7 mouse cellular contexts compared by ENCODE assay signal in the genomic region with DNA sequence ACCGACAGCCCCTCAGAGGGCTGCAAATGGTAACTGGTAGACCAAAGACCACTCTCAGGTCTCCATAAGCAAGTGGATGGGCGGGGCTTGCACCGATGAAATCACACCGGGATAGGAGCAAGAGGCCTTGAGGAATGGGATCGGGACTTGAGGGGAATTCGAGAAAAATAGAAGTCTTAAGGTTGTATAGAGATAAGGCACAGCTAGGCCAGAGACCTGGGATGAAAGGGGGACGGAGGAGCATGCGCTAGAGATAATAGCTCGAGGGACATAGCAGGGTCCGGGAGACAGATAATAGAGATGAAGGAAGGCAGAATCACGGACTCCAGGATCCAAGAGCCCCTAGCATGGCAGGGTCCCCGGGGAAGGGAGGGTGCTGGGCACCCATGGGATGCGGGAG. TPM values are rescaled to one million over a fixed set of nuclear protein-coding genes. Genes with fewer than 3 reads are reported as not detected.
A peak's percentile ranks its signal among the peaks of the same experiment; 100 is the strongest.
DNase-seq lines count a peak whose midpoint lies in the region; ATAC-seq lines count a peak whose summit lies in the region.

No protein-coding gene starts in this region.

- WGBS in lung, embryonic 16.5 days, result under 1% methylated on average over 13 of the region's 13 CpGs
- WGBS in embryonic facial prominence, embryonic 13.5 days, result under 1% methylated on average over 13 of the region's 13 CpGs
- WGBS in intestine, embryonic 14.5 days, result under 1% methylated on average over 13 of the region's 13 CpGs
- under 1% methylated on average over 13 of the region's 13 CpGs for WGBS in midbrain, embryonic 13.5 days

- H3K9ac ChIP-seq in lung, embryonic 16.5 days (ENCODE audit: low read length), result peak overlapping the region; percentile 94
- H3K9ac ChIP-seq in embryonic facial prominence, embryonic 13.5 days, result peak overlapping the region; percentile 98
- peak overlapping the region; percentile 96 for H3K9ac ChIP-seq in intestine, embryonic 14.5 days (ENCODE audit: low read length)
- H3K9ac ChIP-seq in midbrain, embryonic 13.5 days (replicated peaks), result peak overlapping the region; percentile 100

- DNase-seq in lung, postnatal 4 days, result no peak
- no peak for DNase-seq in intestine, embryonic 14.5 days (ENCODE audit: low spot score)
- DNase-seq in gastrocnemius, adult 8-10 months (ENCODE audit: low spot score in 2 of 2), result no peak
- DNase-seq in natural killer cell, adult 2 months (ENCODE audit: low spot score in 2 of 2), result no peak

- peaks cover 20% of the 10 kb centered on the region for H3K36me3 ChIP-seq in lung, embryonic 16.5 days (ENCODE audit: control insufficient read depth, insufficient read depth, low read length)
- H3K36me3 ChIP-seq in embryonic facial prominence, embryonic 13.5 days, result peaks cover 38% of the 10 kb centered on the region
- peaks cover 39% of the 10 kb centered on the region for H3K36me3 ChIP-seq in intestine, embryonic 14.5 days (ENCODE audit: control insufficient read depth, insufficient read depth, low read length)
- peaks cover 38% of the 10 kb centered on the region for H3K36me3 ChIP-seq in midbrain, embryonic 13.5 days

- peaks cover 10% of the 10 kb centered on the region for H3K4me1 ChIP-seq in lung, embryonic 16.5 days (replicated peaks; ENCODE audit: control insufficient read depth, insufficient read depth, low read length)
- peaks cover 14% of the 10 kb centered on the region for H3K4me1 ChIP-seq in embryonic facial prominence, embryonic 13.5 days
- H3K4me1 ChIP-seq in intestine, embryonic 14.5 days (replicated peaks; ENCODE audit: control insufficient read depth, insufficient read depth, low read length), result peaks cover 18% of the 10 kb centered on the region
- peaks cover 32% of the 10 kb centered on the region for H3K4me1 ChIP-seq in midbrain, embryonic 13.5 days (replicated peaks)

- H3K27ac ChIP-seq in lung, embryonic 16.5 days (ENCODE audit: low read length), result peak overlapping the region; percentile 96
- H3K27ac ChIP-seq in embryonic facial prominence, embryonic 13.5 days, result peak overlapping the region; percentile 94; the same call in 1 of the 2 replicates
- 0 out of 2 replicates have a peak overlapping the region, but pooled peaks have one; percentile 89 for H3K27ac ChIP-seq in intestine, embryonic 14.5 days (ENCODE audit: low read depth)
- peak overlapping the region; percentile 96 for H3K27ac ChIP-seq in midbrain, embryonic 13.5 days

- no peaks in the 10 kb centered on the region for H3K27me3 ChIP-seq in lung, embryonic 16.5 days (ENCODE audit: control insufficient read depth, insufficient read depth, low read depth, low read length)
- H3K27me3 ChIP-seq in embryonic facial prominence, embryonic 13.5 days, result no peaks in the 10 kb centered on the region
- no peaks in the 10 kb centered on the region for H3K27me3 ChIP-seq in intestine, embryonic 14.5 days (replicated peaks; ENCODE audit: control insufficient read depth, insufficient read depth, low read length)
- H3K27me3 ChIP-seq in midbrain, embryonic 13.5 days, result no peaks in the 10 kb centered on the region

- H3K9me3 ChIP-seq in lung, embryonic 16.5 days (ENCODE audit: control insufficient read depth, low read length), result no peaks in the 10 kb centered on the region
- no peaks in the 10 kb centered on the region for H3K9me3 ChIP-seq in embryonic facial prominence, embryonic 13.5 days
- no peaks in the 10 kb centered on the region for H3K9me3 ChIP-seq in intestine, embryonic 14.5 days (ENCODE audit: control insufficient read depth, low read length)
- H3K9me3 ChIP-seq in midbrain, embryonic 13.5 days, result no peaks in the 10 kb centered on the region

- H3K4me2 ChIP-seq in lung, embryonic 16.5 days (ENCODE audit: low read depth, low read length), result peak overlapping the region; percentile 97
- H3K4me2 ChIP-seq in embryonic facial prominence, embryonic 13.5 days, result peak overlapping the region; percentile 76
- peak overlapping the region; percentile 88 for H3K4me2 ChIP-seq in intestine, embryonic 14.5 days (ENCODE audit: low read length)
- peak overlapping the region; percentile 83 for H3K4me2 ChIP-seq in midbrain, embryonic 13.5 days (replicated peaks)

- H3K4me3 ChIP-seq in lung, embryonic 16.5 days (ENCODE audit: low read length), result peak overlapping the region; percentile 94
- peak overlapping the region; percentile 93 for H3K4me3 ChIP-seq in embryonic facial prominence, embryonic 13.5 days
- H3K4me3 ChIP-seq in intestine, embryonic 14.5 days (ENCODE audit: low read depth, low read length), result peak overlapping the region; percentile 95
- H3K4me3 ChIP-seq in midbrain, embryonic 13.5 days (replicated peaks), result peak overlapping the region; percentile 96

- no peak for ATAC-seq in lung, embryonic 16.5 days (ENCODE audit: low read depth)
- peak; percentile 16; the same call in 1 of the 2 replicates for ATAC-seq in embryonic facial prominence, embryonic 13.5 days (ENCODE audit: insufficient number of reproducible peaks, insufficient read depth, low FRiP score, low TSS enrichment, low read depth)
- ATAC-seq in intestine, embryonic 14.5 days (replicated peaks; ENCODE audit: low FRiP score, low TSS enrichment, low read depth), result peak; percentile 2; the same call in 1 of the 2 replicates
- 0 out of 2 replicates have a peak, but pooled peaks have one; percentile 1 for ATAC-seq in midbrain, embryonic 13.5 days

RNA-seq across cellular contexts. Expression of a gene that starts 0.8 kb away (rescaled TPM):
- 150 and 161 TPM in 2 replicates for polyA plus RNA-seq in lung, embryonic 16.5 days (2015; fragmentation: Nextera tagmentation; extraction: Ambion mirVana)
- 254 and 255 TPM in 2 replicates for polyA plus RNA-seq in embryonic facial prominence, embryonic 13.5 days (2015; fragmentation: Nextera tagmentation; extraction: Ambion mirVana)
- 240 and 258 TPM in 2 replicates for polyA plus RNA-seq in intestine, embryonic 14.5 days (2014; fragmentation: Nextera tagmentation; extraction: Ambion mirVana)
- polyA plus RNA-seq in midbrain, embryonic 13.5 days (2015; fragmentation: Nextera tagmentation; extraction: Ambion mirVana), result 453 and 491 TPM in 2 replicates
- 100 to 1,000 TPM in 2 of 4 experiments, 10 to 100 TPM in 2; 97.5 to 116 (median 100) TPM for total RNA-seq in gastrocnemius, adult 8-10 months (2022)

RNA-seq across cellular contexts. Expression of a gene that starts 10.8 kb away (rescaled TPM):
- polyA plus RNA-seq in lung, embryonic 16.5 days (2015; fragmentation: Nextera tagmentation; extraction: Ambion mirVana), result 24.0 and 28.3 TPM in 2 replicates
- polyA plus RNA-seq in embryonic facial prominence, embryonic 13.5 days (2015; fragmentation: Nextera tagmentation; extraction: Ambion mirVana), result 45.4 and 46.9 TPM in 2 replicates
- 24.9 and 26.3 TPM in 2 replicates for polyA plus RNA-seq in intestine, embryonic 14.5 days (2014; fragmentation: Nextera tagmentation; extraction: Ambion mirVana)
- polyA plus RNA-seq in midbrain, embryonic 13.5 days (2015; fragmentation: Nextera tagmentation; extraction: Ambion mirVana), result 383 and 402 TPM in 2 replicates
- total RNA-seq in gastrocnemius, adult 8-10 months (2022), result 1 to 10 TPM in 1 of 4 experiments, under 1 TPM in 1, not detected in 2; 0.52 to 1.2 TPM

RNA-seq across cellular contexts. Expression of a gene that starts 16.6 kb away (rescaled TPM):
- polyA plus RNA-seq in lung, embryonic 16.5 days (2015; fragmentation: Nextera tagmentation; extraction: Ambion mirVana), result 21.8 and 23.3 TPM in 2 replicates
- polyA plus RNA-seq in embryonic facial prominence, embryonic 13.5 days (2015; fragmentation: Nextera tagmentation; extraction: Ambion mirVana), result 34.0 and 34.3 TPM in 2 replicates
- polyA plus RNA-seq in intestine, embryonic 14.5 days (2014; fragmentation: Nextera tagmentation; extraction: Ambion mirVana), result 28.7 and 30.3 TPM in 2 replicates
- polyA plus RNA-seq in midbrain, embryonic 13.5 days (2015; fragmentation: Nextera tagmentation; extraction: Ambion mirVana), result 149 and 155 TPM in 2 replicates
- 10 to 100 TPM in 3 of 4 experiments, 1 to 10 TPM in 1; 8.9 to 14.8 (median 11.5) TPM for total RNA-seq in gastrocnemius, adult 8-10 months (2022)

RNA-seq across cellular contexts. Expression of a gene that starts 16.6 kb away (rescaled TPM):
- 0.41 and 0.65 TPM in 2 replicates for polyA plus RNA-seq in lung, embryonic 16.5 days (2015; fragmentation: Nextera tagmentation; extraction: Ambion mirVana)
- polyA plus RNA-seq in embryonic facial prominence, embryonic 13.5 days (2015; fragmentation: Nextera tagmentation; extraction: Ambion mirVana), result 0.25 and 0.55 TPM in 2 replicates
- 0.24 and 0.28 TPM in 2 replicates for polyA plus RNA-seq in intestine, embryonic 14.5 days (2014; fragmentation: Nextera tagmentation; extraction: Ambion mirVana)
- polyA plus RNA-seq in midbrain, embryonic 13.5 days (2015; fragmentation: Nextera tagmentation; extraction: Ambion mirVana), result 1.1 and 1.3 TPM in 2 replicates
- under 1 TPM; 0.08 to 0.31 (median 0.20) TPM for total RNA-seq in gastrocnemius, adult 8-10 months (2022)

RNA-seq across cellular contexts. Expression of a gene that starts 20.2 kb away (rescaled TPM):
- polyA plus RNA-seq in lung, embryonic 16.5 days (2015; fragmentation: Nextera tagmentation; extraction: Ambion mirVana), result 0.08 and 0.38 TPM in 2 replicates
- 0.14 TPM in 1 of 2 replicates, not detected in the other for polyA plus RNA-seq in embryonic facial prominence, embryonic 13.5 days (2015; fragmentation: Nextera tagmentation; extraction: Ambion mirVana)
- polyA plus RNA-seq in intestine, embryonic 14.5 days (2014; fragmentation: Nextera tagmentation; extraction: Ambion mirVana), result 0.05 TPM in 1 of 2 replicates, not detected in the other
- not detected in 2 replicates for polyA plus RNA-seq in midbrain, embryonic 13.5 days (2015; fragmentation: Nextera tagmentation; extraction: Ambion mirVana)
- not detected for total RNA-seq in gastrocnemius, adult 8-10 months (2022)
